Mouse (Mus musculus) cortical plate, adult 2 months (tissue): ENCODE data around the gene Ndrg3.

ENCODE experiments used
- CTCF ChIP-seq: fragments of 200-500 bp; IDR thresholded peaks from 2 replicates; pipeline ENCODE4 v1.5.1; 2011; ENCODE audit warnings: mild to moderate bottlenecking, control low read depth, low read length; ENCODE audit not compliant: insufficient read depth; ENCODE audit errors: extremely low read depth
- POLR2A ChIP-seq: fragments of 200-500 bp; IDR thresholded peaks from 2 replicates; pipeline ENCODE4 v1.6.1; 2011; ENCODE audit warnings: mild to moderate bottlenecking, low read length, control low read depth; ENCODE audit not compliant: insufficient read depth; ENCODE audit errors: extremely low read depth

DNA sequence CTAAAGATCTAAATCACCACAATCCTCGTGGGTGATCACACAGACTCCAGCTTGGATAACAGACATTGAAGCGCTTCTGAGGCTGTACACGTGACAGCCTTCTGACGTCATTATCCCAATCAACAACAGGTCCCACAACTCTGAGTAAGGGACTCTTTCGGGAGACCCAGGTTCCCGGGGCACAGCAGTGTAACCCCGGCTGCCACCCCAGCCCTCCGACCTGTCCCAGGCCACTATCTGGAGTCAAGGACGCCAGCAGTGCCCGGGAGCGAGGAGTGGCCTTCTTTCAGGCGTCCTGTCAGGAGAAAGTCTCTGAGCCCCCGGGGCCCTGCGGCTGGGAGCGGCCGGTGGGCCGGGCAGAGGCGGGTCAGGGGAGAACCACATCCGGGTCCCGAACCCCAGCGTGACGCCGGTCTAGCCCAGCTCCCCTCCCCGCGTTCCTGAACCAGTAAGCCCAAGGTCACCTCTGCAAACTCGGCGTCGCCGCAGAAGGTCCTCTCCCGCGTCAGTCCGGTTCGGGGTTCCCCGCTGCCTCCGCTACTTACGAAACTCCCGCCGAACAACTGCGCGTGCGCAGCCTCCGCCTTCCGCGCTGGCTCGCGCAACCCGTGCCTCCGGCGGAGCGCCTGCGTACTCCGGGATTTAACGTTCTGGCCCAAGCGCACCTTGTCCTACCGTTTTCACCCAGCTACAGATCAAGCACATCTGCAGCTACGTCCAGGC lies 14.8 kb upstream of the Ndrg3 start, which contains the start of gene Dsn1:
- TF ChIP-seq CTCF (no peak), POLR2A (peak; percentile 91)
